Mouse (Mus musculus): Measurements from ENCODE around the gene Smyd3.
"Not testable (repeated sequence)": the region's sequence is repeated elsewhere in the genome, so short reads cannot be mapped to it uniquely, and the experiment has no call there.

The Smyd3 gene

DNA sequence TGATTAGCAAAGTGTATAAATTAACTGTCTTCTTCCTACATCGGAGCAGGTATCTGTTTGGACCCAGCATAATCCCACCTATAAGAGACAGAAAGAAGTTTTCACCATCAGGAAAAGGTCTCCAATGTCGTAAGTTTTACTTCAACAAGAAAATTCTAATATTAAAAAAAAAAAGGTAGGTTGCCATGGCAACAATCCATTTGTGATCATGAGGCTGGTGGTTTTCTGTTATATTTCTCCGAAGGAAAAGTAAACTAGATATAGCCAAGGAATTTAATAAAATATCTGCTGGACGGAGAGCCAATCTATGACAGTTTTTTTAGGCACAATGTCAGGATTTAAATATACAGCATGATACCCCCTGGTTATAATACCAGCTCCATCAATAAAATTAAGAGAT is 142.9 kb downstream of the Smyd3 start:
- DNase-seq (ENCODE audit: low spot score), result no peak

DNA sequence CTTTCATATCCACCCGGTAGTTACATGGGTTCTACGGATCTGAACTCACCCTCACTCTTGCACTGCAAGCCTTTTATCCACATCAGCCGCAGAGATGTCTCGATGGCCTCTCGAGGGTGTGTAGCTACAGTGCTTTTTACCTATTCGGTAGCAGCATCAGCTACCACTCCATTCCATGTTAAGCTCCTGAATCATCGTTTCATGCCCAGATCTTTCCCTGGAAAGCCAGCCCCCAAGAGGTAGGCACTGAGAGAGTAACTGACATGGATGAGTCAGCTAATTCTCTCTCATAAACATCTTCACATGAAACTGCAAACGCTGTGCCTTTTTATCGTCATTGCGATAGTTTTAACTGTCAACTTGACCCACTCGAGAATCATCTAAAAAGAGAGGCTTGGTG is 143.9 kb downstream of the Smyd3 start:
- no peak for DNase-seq (ENCODE audit: low spot score)

DNA sequence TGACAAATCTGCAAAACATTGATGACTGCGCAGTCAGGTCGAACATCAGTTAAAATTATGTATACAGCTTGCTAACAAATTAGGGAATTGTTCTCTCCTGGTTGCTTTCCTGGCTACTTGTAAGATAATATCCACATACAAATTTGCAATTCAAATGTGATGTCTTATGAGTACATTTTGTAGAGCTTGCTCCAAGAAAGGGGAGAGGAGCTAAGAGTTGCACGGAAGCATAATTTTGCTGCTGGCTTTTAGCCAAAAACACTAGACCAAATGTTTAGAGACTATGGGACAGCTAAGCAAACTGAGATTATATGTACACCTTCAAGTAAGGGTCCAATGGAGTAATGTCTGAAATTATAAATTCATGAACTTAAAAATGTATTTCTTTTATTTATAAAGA is 146.7 kb downstream of the Smyd3 start:
- no peak for DNase-seq (ENCODE audit: low spot score)

DNA sequence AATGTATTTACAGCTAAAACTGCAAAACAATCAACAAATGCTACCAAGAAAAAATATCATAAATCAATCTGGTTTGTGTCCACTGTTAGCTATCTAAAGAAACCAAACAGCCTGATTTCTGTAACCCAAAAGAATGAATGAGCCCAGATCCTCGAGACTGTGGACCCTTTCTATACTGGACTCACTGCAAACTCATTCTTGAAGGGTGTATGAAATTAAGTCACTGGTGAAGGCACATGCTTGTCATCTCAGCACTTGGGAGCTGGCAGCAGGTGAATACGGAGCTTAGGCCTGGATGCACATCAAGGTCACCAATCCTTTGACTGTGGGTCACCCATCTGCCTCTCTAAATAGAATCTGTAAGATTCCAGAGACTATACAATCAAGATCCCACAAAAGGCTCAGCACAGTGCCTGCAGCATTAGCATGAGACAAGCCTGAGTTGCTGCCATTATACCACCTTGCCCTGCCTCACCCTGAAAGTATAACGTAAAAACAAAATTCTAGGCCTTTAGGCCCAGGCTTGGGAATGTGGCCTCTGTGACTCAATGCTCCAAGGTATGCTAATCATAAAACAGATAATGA is 149.3 kb downstream of the Smyd3 start:
- DNase-seq (ENCODE audit: low spot score), result no peak

DNA sequence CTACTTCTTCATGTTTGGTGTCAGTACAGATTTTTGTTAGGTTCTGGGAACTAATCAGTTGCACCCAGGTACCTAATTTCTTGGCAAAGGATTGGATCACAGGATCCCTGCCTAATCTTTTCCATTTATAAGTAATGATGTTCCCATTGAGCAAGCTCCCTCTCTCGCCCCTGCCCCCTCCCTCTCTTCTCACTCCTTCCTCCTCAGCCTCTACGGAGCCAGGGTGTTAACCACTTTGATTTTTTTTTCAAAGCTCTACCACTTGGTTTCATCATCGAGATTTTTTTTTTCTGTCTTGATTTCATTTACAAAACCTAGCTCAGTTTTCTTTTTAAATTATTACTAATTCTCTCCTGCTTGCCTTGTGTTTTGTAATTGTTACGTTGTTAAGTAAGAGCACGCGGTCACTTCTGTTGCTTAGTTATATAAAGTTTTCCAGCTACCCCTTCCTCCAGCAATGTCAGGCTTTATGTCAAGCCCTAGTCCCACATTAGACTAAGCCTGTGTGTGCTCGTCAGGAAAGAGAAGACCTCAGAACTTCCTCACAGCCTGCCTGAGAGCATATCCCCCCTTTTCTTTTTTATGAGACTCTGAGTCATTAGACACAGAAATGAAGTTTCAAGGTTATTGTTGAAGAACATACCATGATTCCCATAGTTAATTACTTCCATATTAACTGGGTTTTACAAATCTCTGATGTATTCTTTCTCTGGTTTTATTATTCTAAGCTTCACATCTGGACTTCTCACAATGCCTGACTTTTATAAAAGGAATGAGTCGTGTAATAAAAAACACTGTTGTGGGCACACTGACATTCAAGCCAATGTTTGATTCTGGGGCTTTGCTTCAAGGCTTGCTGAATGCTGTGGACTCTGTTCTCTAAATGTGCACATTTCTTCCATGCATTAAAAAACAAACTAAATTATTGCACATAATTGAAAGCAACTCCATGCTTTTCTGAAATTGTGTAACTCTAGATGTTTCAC is 156.1 kb downstream of the Smyd3 start:
- no peak for DNase-seq (ENCODE audit: low spot score)

DNA sequence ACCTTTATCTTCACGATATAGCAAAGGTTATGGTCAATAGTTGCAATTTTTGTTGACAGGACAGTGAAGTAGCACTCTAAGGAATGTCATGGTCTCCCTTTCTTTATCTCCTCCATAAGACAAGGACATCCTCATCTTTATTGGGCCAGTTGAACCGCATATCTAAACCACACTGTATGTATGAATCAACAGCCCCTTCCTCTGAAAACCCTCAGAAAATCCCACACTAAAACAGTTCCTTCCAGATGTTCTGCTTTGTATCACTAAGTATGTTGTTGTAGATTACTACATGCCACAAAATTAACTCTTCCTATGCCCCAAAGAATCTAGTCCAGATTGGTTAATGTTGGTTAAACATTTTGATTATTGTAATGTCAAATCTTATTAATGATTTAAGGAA is 160.7 kb downstream of the Smyd3 start:
- DNase-seq (ENCODE audit: low spot score), result no peak

DNA sequence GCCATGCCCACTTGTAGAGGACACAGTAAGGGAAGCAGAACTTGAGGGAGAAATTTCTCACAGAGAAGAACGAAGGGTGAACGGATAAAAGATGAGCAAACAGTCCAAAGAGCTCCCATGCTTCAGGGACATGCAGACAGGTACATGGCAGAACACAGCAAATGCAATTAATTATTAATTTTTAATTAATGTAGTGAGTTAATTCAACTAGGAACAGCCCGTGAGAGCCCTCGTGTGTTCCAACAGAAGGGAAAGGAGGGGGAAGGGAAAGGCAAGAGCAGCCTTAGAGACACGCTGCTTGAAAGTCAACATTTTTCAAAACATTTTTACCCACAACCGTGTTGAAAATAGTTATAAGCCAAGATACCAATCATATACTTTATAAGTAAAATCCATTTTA is 163.6 kb downstream of the Smyd3 start:
- DNase-seq (ENCODE audit: low spot score), result no peak

DNA sequence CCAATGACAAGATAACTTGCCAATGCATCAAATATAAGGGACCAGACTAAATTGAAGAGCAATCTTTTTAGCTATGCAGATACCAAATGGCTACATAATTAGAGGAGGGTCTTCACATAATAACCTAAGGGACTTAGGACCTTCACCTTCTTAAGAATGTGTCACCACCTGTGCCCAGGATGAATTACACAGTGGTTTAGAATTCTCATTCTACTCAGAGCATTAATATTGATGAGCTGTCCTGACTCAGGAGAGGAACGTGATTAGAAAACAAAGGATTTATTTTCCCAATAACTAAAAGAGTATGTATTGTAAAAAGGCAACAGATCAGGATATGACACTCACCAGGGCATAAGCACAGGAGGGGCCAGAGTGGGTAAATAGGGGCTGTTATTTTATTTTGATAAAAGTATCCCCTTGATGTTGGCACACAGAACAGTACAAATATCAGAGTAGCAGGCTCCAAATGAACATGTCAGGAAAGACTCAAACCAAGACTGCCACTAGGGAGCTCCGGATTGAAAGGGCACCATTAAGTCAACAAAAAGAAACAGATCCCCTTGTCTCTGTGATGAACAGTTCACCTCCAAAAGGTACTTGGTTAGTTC is 172.4 kb downstream of the Smyd3 start:
- no peak for DNase-seq (ENCODE audit: low spot score)

DNA sequence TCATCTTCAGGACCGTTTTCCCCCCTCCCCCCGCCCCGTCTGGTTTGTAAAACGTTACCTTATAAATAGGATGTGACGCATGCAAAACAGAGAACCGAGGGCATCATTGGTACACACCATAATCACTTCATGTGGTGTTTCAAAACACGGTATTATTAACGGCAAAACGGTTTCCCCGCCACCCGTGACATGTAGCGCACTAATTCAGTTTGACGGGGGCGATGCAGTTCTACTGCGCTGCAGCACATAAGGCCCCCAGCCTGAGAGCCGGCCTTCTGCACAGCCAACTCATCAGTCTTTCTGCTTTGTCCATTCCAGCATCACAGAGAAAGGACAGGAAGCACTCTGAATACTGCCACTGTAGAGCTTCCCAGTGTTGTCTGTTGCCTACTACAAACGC is 174.4 kb downstream of the Smyd3 start:
- no peak for DNase-seq (ENCODE audit: low spot score)

DNA sequence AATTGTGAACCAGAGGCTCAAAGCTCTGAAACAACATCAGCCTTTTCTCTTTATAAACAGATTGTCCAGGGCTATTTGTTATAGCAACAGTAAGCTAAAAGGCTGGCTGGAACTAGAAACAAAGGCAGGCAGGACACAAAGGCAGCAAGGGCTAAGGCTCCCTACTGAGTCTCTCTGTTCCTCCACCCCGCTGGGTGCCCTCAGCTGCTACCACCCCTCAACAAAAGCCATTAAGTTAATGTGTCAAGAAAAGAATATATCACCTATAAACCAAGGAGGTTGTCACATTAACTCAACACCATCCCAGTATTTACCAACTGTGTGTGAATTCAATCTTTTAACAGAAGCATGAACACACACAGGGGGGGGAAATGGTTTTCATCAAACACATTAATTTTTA is 176.3 kb downstream of the Smyd3 start:
- DNase-seq (ENCODE audit: low spot score), result no peak

DNA sequence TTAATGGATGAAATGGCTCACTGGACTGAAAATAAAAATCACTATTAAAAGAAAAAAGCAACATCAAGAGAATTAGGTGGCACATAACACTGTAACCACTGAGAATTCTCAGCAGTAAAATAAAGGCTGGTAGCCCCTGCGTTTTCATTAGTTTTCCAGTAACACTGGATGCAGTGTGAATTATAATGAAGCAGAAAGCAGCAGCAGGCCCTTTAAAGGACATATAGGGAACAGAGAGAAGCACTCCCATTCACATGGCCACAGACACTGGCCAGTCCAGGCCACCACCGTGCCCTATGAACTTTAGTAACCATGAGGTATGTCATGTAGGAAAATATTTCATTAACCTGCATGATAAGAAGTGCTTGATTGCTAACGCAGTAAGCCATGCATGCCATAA is 178.8 kb downstream of the Smyd3 start:
- no peak for DNase-seq (ENCODE audit: low spot score)

DNA sequence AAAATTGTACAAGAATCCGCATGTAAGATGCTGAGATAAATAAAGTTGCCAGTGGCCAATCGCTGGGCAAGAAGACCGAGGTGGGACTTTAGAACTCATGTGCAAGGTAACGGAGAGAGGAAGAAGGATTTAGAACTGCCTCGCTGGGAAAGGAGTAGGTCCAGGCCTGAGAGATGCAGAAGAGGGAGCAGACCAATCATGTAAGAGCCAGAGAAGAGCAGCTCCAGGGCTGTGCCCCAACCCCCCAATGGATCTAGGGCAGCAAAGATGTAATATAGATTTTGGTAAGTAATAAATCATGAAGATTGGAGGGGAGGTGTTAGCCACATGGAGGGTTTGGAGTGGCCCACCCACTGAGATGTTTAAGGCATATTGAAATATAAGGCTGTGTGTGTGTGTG is 180.3 kb downstream of the Smyd3 start:
- DNase-seq (ENCODE audit: low spot score), result no peak

DNA sequence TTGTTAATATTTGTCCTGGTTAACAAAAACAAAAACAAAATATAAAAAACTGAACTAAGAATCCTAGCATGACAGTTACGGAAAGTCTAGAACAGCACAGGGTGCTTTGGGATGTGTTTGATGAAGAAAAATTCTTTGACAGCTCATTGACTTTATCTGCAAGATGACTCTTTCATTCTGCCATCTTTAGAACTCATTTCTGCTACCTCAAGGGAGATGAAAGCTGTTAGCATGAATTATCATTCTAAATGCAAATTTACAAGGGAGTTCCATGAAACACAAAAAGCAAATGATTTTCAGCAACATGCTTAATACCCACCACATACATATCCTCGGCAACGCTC is 190.9 kb downstream of the Smyd3 start:
- no peak for DNase-seq (ENCODE audit: low spot score)

DNA sequence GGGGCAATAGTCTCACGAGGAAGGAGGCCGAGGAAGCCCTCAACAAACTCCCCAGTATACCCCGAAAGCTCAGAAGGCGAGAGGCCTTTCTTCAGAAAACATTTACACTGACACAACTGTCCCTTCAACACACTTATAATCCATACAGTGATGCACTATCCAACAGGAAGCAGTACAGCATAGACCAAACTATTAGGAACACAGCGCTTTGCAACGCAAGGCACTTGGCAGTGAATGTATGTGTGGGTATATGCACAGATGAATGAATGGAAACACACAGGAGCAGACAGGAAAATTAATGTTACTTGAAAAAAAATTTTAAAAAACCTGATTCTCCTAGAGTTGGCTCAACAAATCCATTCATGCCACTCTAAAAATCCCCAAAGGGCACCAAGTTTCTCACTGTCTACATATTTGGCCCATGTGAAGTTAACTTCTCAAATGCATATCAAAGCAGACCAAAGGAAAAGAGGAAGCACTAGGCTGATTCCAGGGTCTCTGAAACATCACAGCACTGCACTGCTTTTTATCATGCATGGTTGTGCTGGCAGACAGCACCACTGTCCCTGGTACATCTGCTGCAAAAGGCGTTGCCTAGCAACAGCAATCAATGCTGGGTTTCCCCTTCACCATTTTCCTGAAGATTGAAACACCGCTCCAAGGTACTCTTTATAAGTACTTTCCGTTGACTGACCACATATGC is 191.4 kb downstream of the Smyd3 start:
- DNase-seq (ENCODE audit: low spot score), result no peak

DNA sequence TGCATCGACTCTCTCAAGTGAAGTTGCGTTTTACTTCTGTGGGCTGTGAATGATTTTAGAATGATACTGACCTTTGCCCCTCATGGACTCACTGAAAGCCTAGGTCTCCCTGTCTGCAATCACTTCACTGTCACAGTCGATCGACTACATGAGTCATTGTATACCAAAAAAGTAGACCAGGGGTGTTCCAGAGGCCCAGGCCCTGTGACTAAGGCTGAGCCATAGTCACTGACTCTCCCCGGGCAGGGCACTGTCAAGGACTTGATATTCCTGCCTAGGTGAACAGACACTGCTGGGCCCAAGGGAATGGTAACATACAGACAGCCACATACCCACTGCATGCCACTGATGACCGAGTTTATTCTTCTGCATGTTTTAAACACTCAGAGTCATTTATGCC is 193.6 kb downstream of the Smyd3 start:
- DNase-seq (ENCODE audit: low spot score), result peak; percentile 14

DNA sequence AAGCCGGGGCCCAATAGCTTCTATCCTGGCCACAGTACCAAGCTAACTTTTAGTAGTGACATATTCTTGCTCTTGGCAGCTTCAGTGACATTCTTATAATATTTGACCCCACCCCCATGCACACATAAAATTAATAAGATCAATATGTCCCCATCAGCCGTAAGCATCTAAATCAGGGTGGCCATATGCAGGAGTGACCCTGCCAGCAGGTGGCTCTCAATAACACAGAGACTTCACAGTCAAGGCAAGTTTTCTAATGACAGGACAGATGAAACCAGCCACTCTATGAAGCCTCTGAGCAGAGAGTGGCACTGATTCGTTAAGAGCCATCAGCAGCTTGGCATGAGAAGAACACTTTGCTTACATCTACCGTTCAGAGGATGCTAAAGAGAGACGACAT is 204.2 kb downstream of the Smyd3 start:
- DNase-seq (ENCODE audit: low spot score), result peak; percentile 2

DNA sequence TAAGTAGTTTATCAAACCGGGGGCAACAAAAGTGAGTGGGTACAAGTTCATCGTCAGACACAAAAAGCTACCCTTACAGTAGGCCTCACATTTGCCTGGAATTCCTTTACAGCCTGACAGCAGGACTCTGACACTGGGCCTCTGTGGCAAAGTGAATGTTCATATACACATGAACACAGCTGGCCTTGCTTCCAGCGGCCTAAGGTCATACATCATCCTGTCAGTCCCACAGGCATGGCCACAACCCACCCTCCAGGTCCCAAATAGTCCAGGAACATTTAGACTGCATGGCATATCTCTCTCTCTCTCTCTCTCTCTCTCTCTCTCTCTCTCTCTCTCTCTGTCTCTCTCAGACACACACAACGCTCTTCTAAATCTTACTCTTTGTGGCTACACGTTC is 208.4 kb downstream of the Smyd3 start:
- peak; percentile 5 for DNase-seq (ENCODE audit: low spot score)

DNA sequence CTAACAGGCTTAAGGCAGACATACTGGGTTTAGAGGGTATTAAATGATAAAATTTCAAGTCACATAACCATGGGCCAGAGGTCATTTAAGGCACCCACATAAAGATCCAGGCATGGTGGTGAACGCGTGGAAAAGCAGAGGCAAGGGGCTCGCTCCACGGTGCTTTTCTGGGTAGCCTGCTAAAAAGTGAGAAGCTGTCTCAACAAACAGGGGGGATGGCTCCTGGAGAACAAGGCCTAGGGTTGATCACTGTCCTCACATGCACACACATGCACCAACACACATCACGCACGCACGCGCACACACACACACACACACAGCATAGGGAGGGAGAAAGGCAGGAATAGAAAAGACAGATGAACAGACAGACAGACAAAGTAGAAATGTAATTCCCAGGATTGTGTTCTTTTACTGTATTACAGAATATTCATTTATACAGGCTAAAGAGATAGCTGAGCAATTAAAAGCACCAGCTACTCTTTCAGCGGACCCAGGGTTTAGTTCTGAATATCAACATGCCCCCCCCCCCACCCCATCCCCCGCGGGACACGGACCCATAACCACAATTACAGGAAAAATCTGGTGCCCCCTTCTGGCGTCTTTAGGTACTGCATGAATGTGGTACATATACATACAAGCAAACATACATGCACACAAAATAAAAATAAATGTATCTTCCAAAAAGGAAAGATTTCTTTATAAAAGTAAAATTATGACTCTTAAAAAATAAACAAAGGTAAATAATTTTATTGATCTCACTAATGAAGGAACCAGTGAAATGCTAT is 215.2 kb downstream of the Smyd3 start:
- DNase-seq (ENCODE audit: low spot score), result no peak

DNA sequence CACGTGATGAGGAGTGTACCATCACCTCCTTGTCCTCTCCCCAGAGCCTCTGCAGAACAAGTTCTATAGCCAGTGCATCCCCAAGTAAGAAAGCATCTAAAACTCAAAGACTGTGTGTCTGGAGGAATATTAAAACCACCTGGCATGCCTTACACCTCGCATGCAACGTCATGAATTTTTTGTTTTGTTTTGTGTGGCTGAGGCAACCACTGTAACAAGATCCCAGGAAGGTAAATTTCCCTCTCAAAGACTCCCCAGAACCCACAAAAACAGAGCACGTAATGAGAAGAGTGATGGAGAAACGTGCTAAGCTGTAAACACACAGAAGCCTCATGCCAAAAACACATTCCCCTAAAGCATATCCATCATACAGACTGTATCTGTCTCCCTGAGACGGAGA is 222.2 kb downstream of the Smyd3 start:
- no peak for DNase-seq (ENCODE audit: low spot score)

DNA sequence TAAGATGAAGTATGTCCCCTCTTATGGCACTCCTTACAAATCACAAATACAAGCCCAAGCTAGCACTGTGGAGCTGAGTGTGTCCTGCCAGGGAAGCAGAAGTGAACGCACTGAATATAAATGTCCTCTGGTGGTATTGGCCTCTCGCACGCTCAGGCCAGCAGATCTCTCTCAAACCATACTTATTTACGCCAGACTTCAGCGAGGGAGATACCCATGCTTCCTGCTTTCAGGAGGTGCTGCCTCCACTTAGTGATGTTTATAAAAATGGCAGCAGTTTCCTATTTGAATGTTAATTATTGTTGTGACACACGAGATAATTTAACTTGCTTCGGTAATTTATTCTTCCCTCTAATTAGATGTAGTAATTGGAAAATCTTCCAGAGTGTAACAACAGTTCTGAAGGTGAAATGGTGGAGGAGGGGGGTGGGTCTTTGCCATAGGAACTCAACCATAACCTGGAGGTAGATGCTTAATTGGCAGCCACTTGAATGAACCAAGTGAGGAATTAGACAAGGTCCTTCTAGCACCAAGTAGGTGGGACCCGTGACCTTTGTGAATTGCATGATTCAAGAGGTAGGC is 224.0 kb downstream of the Smyd3 start:
- DNase-seq (ENCODE audit: low spot score), result no peak

DNA sequence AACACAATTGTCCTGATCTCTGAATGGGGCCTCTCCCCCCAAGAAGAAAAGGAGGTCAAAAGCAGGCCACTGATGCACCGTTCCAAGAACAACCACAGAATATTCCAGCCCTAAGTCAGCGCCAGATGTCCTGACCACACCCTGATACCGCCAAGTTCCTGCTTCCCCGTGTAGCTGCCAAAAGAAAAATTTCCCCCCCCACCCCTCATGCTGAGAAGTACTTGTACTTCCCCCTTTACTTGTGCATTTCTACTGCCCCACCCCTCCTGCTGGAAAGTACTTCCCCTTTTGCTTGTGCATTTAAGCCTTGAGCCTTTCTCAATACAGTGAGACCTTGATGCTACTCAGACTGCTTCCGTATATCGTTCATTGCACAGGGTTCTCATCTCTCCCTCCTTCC is 227.7 kb downstream of the Smyd3 start:
- DNase-seq (ENCODE audit: low spot score), result not testable (repeated sequence)

DNA sequence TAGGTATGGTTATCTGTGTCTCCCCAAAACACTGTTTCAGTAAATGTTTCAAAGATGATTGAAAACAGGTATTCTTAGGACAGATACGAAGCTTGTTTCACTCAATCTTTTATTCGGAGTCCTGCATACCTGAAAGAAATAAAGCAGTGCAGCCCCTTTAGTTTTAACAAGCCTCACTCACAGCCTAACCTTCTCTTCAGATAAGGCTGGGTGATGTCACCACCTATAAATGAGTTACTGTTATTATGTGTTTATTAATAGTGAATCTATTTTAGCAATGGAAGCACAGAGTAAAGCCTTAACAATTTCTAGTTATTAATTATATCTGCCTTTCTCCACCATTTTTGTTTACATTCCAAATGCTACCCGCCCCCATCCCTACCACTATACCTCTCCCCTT is 228.1 kb downstream of the Smyd3 start:
- no peak for DNase-seq (ENCODE audit: low spot score)

Measured in adipocyte (in vitro differentiated cells).